Mouse (Mus musculus) testis, adult 2 months (tissue): Measurements from ENCODE around the gene Prpf8.

Source experiments
- CTCF ChIP-seq: fragments of 200-500 bp; IDR thresholded peaks from 2 replicates; pipeline ENCODE4 v1.5.1; 2012; ENCODE audit warnings: low read depth, mild to moderate bottlenecking, inconsistent platforms, low read length, moderate library complexity; ENCODE audit not compliant: control insufficient read depth, insufficient read depth, insufficient replicate concordance
- POLR2A ChIP-seq: fragments of 200-500 bp; IDR thresholded peaks from 2 replicates; pipeline ENCODE4 v1.6.1; 2012; ENCODE audit warnings: low read depth, mild to moderate bottlenecking, inconsistent platforms, low read length, moderate library complexity; ENCODE audit not compliant: control insufficient read depth

- TF ChIP-seq CTCF (no peak), POLR2A (no peak)
These were observed 28.0 kb upstream of the Prpf8 start for GRCm38 (mm10) chr11:75458628-75459041.
